Mouse (Mus musculus): ENCODE measurements around the gene Iqcf3.

DNA sequence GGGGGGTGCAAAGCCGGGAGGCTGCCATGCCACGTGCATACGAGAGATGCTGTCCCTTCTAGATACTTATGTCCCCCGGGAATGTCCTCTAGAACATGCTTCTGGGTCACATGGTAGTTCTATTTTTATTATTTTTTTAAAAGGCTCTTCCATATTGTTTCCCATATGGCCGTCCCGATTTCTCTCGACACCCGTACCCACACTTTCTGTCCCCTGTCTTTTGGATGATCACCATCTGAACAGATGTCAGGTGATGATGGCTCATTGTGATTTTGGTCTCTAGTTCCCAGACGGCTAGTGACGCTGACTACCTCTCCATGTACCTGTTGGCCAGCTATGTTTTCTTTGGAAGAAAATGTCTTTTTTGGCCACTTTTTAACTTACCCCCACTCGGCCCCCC, 26.5 kb downstream of the Iqcf3 start:
- no peak for TF ChIP-seq POLR2A (IDR thresholded peaks at IDR 0.05; ENCODE audit: low read depth, low read length)
- TF ChIP-seq CTCF (IDR thresholded peaks at IDR 0.05; ENCODE audit: extremely low read depth, insufficient read depth, insufficient read length, insufficient replicate concordance), result no peak
